Mouse (Mus musculus): ENCODE results near the gene Dcbld1.

DNA sequence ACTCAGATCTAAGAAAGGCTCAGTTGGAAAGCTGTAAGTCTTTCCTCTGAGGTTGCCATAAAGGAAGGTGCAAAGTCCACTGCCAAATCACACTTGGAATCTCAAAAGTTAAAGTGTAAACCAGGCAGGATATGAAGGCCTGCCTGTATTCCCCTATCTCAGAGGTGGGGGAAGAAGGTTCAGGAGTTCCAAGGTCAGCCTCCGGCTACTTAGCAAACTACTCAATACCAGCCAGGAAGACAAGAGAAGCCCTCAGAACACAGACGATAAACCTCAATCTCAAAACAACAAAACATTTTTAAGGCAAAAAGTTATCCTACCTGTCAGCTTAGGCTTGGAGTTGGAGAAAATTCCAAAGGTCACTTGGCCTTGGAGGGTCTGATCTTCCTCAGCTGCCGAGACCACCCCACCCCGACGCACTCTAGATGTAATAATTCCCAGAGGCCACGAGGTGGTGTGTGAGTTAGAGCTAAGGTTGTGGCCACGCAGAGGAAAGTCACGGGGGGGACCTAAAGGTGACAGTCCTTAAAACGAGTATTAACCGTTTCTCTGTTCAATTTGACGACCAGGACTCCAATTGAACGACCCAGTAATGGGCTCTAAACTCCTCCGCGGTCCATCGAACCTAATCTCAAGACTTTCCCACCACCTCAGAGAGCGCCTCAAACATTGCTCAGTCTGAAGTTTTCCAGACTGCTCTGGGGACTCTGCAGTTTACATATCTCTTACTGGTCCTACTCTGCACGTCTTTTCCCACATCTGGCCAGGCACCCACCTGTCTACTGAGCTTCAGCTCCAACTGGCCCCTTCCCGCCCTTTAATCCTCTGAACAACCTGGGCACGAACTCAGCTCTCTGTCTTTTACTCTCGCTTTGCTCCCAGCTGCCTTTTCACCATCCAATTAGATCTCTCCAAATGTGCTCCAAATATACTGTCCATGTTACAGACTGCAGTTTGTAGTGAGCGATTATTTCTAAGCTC lies 933 bp upstream of the Dcbld1 start:
- no peak for TF ChIP-seq CTCF (IDR thresholded peaks at IDR 0.05; ENCODE audit: low read depth, low read length)
- TF ChIP-seq POLR2A (IDR thresholded peaks at IDR 0.05; ENCODE audit: borderline replicate concordance, low read depth, low read length) = no peak

All from bone marrow macrophage, adult 2 months (primary cell).